Mouse (Mus musculus) activated CD4-positive, CD25-positive, alpha-beta regulatory T cell, adult 4 months (primary cell): ENCODE measurements around the gene Ccp110. TPM values are rescaled to one million over a fixed set of nuclear protein-coding genes. Genes with fewer than 3 reads are reported as not detected.

Experiments
- ATAC-seq: one replicate; pipeline ENCODE4 v1.8.0; 2017
- polyA plus RNA-seq, 2 experiments: library from polyadenylated mRNA; unstranded; fragments of 100-300 nt; shearing (Covaris generic); gene quantifications; one replicate each; pipeline ENCODE4 v1.2.1; 2017

Ccp110 gene
- polyA plus RNA-seq, 2 experiments from 2014 or later = 3.6 to 5.3 TPM

DNA sequence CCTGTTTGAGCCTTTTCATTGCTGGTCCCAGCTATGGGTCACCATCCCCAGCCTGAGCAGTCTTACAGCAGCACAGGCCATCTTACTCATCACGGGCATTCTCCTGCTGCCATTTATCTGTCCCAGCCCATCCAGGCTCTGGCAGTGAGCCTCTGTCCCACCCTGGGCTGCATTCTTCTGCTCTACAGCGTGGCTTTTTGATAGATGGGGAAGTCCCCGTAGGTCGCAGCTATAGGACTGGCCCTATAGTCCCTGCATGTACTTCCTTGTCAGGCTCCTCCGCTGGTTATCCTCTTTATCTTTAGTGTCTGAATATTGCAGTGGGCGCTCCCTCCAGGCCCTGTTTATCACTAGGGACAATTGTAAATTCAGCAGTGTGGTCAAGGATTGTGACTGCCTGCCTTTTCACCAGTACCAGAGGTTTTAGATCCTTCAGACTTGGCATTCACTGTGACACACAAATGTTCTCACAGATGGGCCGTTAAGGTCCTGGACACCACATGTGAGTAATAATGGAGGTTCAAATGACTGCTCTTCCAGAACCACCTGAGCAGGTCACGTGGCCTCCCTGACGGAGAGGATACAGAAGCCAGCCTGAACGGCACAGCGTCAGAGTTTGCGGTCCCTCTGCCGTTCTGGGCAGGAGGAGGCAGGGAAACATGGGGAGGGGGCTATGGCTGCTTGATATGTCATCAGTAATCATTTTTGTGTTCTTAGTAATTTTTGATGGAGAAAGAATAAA is 16.7 kb downstream of the Ccp110 start:
- no peak for ATAC-seq

DNA sequence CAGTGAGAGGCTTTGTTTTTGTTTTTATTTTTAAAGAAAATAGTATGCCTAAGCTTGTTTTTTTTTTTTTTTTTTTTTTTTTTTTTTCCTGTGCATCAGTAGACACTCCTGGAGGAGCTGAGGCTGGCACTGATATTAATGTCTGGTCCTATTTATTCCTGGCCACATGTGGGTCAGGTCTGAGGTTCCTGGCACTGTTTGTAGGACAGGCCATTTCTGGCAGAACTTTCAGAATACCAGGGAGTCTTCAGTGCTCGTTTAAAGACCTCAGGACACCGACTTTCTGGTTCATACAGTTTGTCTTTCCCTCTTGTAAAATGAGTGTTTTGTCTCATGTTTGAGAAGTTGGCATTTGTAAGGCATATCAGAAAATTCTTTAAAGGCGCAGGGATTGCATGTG is 19.4 kb downstream of the Ccp110 start:
- ATAC-seq = no peak

DNA sequence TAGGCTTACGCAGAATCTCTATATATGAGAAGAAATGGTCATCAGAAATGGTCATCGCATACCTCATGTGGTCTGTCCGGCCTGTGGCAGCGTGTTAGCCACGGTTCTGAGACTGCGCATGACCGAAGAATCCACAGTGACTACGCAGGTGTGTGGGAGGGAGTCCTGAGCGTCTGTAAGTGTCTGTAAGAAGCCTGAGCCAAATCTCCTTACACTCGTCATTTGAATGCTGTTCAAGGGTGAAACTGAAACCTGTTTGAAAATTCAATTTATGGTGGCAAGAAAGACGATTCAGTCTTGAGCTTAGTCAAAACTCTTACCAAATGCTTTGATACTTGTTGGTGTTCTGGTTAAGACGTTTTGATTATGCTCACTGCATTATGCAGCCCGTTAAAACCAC is 20.9 kb downstream of the Ccp110 start:
- ATAC-seq = peak; percentile 43

DNA sequence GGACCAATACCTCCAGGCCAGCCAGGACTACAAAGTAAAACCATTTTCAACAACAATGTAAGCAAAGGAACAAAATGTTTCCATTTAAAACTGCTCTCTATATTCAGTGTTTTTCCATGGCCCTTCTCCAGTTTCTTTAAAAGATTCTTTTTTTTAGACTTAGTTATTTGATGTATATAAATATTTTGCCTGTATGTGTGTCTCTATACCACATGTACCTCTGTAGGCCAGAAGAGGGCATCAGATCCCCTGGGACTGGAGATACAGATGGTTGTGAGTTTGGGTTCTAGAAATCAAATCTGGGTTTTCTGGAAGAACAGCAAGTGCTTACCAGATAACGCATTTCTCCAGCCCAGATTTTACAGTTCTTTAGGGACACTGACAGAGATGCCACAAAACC is 26.4 kb downstream of the Ccp110 start:
- no peak for ATAC-seq

DNA sequence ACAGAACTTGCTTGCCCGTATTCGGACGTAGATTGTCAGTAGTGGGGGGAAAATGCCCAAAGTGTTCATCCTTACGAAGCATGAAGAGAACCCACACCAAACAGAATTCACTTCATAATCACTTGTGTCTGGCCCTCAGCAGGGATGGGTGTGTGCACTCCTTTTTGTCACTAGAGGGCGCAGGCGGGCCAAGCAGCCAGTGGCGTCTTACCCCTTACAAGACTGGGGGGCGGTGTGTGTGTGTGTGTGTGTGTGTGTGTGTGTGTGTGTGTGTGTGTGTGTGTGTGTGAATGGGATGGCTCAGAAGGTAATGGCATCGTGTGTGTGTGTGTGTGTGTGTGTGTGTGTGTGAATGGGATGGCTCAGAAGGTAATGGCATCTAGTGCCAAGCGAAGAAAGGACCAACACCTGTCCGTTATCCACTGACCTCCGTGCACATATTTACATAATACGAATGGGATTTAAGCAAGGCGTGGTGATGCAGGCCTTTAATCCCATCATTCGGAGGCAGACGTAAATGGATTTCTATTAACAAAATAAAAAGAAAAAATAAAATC is 27.7 kb downstream of the Ccp110 start, which contains the start of gene Vps35l:
Gene Vps35l (plus strand): TSS at position 252 of the 557 bp plus-strand sequence.
- ATAC-seq = peak; percentile 84

DNA sequence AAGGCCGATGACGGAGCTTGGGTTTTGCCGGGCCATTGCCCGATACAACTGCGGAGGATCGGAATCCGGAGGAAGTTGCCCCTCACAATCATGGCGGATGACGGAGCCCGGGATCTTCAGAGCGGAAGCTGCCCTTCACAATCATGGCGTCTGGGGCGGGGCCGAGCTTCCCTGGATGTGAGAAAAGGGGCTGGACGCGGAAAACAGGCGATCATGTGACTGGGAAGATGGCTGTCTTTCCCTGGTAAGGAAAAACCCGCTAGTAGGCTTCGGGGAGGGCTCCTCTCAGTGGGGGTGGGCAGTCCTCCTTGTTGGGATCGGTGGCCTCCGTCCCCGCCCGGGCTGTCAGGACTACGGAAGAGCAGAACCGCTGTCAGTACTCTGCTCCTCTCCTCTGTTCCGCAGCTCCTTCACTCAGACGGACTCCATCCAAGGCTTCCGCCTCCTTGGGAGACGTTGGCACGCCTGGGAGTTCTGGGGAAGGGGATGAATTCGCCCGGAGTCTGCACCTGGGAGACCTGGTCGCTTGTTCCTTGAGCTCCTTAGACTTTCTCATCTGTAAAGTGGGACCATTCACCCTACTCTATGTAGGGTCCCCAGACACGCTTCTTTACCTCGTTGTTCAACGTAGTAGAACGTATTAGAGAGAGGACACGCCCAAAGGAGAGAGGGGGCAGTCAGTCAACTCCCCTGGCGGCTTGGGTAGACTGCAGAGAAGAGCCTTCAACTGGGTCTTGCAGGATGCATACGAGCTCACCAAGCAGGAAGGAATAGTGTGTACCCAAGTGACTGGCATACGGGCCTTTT is 28.4 kb downstream of the Ccp110 start:
- ATAC-seq = peak; percentile 92

DNA sequence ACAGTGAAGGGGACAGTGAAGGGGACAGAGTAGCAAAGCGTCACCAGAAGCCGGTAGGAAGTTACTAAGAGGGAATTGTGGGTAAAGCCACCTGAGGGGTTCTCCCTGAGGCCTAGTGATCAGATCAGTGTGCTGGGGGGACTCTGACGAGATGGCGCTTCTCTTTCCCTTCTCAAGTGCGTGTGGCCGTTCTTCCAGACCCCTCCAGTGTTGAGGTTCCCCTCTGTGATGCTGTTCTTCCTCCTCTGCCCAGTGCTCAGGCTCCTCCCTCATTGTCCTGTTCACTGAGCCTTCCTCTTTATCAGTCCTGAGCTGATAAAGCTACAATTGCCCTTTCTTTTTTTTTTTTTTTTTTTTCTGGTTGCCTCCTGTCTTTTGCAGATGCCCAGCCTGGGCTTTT is 29.9 kb downstream of the Ccp110 start:
- no peak for ATAC-seq

DNA sequence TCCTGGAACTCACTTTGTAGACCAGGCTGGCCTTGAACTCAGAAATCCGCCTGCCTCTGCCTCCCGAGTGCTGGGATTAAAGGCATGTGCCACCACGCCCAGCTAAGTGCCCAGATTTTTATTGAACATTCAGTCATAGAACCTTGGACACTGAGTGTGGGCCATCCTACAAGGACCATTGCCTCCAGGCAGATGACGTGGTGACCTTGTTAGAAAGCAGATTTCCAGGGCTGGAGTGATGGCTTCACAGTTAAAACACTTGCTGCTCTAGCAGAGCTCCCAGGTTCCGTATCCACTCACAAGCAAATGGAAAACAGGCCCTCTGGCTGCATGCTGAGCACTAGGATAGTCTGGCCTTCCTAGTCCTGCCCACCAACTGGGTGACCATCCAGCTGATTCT is 32.4 kb downstream of the Ccp110 start:
- ATAC-seq = no peak

DNA sequence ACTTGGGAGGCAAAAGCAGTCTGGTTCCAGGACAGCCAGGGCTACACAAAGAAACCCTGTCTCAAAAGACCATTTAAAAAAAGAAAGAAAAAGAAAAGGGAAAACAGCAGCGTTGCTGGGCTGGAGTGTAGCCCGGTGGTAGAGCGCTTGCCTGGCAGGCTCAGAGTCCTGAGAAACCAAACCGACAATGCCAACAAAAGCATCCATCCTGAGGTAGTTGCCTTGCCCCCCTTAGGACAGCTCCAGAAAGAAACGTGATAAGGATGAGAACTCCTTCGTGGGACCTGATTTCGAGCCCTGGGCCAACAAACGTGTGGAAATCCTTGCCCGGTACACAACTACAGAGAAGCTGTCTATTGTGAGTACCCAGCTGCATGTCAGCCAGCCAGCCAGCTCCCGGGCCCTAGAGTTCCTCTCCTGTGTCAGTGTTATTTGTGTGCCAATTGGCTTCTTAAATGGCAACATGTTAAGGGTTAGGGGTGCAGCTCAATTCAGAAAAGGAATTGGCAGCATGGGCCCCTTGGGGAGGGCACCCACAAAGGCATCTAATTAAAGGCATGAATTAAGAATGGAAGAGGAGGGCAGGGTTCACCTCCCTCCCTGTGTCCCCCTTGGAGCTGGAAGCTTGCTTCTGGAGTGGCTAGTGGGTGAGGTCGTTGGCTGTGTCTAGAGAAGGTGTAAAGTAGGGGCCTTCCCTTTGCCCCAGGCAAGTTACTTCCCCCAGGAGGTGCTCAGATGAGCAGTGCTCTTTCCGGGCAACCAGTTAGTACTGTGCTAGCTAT is 35.7 kb downstream of the Ccp110 start:
- no peak for ATAC-seq

DNA sequence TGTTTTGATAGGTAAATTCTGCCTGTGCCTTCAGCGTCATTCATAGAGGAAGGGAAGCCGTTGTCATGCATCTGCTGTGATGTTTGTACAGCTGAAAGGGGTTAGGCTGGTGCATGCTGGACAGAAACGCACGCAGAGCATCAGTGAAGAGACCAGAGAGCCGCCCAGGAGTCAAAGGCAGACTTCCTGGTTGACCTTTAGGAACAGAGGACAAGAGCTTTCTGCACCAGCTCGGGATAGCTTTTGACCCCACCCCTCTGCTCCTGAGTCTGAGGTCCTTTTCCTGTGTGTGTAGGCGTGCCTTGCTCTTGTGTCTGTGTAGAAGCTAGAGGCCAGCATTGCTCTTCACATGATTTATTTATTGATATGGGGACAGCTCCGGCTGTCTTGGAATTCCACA is 37.4 kb downstream of the Ccp110 start:
- ATAC-seq = no peak

DNA sequence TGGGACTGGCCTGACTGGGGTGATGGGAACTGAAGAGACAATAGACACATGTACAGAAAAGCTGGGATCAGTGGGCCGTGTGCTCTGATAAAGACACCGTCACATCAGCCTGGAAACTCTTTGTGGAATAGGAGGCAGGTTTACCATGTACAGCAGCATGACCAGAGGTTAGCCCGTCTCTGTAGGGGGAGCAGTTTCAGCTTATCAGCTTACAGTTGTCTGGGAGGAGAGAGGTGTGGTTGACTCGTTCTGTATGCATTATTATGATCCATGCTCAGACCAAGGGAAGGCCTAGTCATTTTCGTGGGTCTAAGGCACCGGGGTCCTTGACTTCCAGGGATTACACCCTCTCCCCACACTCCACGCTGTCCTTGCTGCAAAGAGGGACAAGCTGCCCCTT is 39.3 kb downstream of the Ccp110 start:
- no peak for ATAC-seq

DNA sequence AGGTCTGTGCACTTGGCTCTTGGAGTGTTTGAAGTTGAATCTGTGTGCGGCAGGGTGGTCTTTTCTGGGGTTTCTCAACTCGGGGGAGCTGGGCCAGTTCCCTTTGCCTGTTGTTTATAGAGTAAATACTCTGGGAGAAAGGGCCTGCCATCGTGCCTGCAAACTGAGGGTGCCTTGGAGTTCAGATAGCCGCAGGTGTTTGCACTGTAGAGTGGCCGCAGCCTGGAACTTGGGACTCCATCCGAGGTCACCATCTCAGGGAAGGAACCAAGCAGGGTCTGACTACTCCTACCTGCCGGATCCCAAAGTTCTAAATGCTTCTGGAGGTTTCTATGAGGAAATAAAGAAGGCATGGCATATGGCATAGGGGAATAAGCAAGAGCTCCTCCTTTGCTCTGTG is 43.4 kb downstream of the Ccp110 start:
- ATAC-seq = no peak

DNA sequence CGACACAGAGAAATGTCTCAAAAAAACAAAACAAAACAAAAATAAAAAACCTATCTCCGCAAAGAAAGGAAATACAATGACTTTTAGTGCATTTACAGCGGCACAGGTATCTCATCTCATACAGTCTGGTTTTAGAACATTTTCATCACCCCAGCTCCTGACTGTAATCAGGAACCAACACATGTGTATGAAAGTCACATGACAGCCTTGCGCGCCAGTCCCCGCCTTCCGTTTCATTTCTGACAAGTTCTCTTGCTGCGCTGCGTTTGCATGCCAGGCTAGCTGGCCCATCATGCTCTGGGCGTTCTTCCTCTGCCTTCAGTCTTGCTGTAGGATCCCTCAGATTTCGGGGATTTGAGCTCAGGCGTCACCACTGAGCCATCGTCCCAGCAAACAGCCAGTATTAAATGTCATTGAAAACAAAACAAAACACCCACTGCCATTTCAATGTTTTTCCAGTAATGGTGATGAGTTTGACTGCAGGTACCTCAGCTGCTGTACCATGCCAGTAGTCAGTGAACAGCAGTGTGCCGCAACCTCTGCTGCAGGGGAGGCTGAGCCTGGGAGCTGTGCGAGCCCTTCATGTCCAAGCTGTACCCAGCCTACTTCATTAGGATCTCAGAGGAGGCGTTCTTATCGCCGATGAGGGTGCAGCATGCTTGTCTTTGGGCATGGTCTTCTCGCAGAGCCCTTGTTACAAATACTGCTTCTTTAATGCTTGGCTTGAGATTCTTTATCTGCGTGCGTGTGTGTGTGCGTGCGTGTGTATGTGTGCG is 44.3 kb downstream of the Ccp110 start:
- ATAC-seq = no peak

DNA sequence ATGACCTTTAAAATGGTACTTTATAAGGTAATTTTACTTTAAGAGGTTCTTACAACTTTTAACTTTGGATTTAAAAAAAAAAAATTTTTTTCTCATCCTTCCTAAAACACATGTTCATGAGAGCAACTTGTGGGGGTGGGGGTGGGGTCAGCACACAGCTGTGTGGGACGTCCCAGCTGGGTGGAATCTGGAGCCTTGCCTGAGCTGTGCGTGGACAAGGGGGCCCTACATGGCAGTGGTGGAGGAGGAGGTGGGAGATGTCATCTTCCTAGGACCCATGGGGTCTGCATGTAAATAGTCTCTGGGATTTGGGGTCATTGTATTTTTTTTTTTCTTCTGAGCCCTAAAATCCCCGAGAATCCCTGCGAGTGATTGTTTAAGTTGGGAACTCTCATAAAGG is 46.0 kb downstream of the Ccp110 start:
- ATAC-seq = no peak

DNA sequence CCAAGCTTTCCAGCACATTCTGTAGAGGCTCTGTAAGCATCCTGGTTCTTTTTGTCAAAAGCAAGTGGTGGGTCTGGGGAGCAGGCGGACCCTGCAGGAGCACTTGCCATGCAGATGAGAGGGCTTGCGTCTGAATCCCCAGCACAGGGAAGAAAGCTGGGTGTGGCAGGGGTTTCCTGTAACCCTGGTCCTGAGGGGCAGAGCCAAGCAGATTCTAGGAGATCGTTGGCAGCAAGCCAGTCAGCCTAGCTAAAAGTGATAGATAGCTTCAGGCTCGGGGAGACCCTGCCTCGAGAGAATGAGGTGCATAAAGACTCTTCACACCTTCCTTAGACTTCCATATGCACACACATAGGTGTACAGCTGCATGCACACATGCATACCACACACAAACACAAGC is 47.0 kb downstream of the Ccp110 start:
- ATAC-seq = no peak

DNA sequence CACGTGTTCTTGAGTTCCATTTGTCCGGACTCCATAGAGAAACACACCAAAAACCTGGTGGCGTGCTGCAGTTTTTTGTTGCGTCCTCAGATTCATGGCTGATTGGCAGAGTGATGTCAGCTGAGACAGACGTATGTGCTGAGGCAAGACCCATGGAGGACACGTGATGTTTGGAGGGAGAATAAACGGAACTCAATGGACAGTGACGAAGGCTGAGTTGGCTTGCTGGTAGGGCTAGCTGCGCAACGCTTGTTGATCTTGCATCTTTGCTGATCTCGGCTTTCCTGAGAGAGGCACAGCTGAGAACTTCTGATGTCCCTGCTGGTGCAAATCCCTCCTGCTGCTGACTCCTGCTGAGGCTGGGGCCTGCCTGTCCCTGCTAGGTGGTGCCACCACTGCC is 51.6 kb downstream of the Ccp110 start:
- no peak for ATAC-seq

DNA sequence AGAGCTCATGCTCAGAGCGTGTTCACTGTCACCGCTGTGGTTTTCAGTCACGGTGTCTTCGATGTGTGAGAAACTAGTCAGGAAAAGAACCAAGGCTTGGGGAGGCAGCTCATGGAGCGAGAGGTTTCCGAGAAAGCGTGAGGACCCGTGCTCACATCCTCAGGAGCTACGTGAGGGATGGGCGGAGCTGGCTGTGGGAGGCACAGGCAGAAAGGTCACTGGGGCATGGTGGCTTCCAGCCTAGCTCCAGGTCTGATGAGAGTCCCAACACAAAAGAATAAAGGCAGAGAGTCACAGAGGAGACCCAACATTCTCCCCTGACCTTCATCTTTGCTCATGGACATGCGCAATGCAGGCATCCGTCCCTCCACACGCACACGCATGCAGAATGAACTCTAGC is 52.4 kb downstream of the Ccp110 start:
- ATAC-seq = no peak

DNA sequence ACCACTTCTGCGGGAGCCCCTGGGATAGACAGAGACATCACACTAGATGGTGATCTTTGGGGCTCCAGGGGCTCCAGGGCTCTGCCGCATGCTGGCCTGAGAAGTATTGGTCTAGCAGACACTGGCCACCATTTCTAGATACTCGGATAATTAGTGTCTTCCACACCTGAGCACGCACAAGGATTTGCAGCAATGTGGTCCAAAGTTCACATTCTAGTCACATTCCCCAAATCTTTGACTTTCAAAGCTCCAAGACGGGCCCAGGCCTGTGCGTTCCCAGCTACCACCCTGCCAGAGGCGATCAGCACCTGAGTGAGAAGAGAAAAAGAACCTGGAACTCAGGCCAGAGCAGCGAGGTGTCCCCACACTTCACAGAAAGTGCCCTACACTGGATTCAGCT is 53.3 kb downstream of the Ccp110 start:
- ATAC-seq = no peak

DNA sequence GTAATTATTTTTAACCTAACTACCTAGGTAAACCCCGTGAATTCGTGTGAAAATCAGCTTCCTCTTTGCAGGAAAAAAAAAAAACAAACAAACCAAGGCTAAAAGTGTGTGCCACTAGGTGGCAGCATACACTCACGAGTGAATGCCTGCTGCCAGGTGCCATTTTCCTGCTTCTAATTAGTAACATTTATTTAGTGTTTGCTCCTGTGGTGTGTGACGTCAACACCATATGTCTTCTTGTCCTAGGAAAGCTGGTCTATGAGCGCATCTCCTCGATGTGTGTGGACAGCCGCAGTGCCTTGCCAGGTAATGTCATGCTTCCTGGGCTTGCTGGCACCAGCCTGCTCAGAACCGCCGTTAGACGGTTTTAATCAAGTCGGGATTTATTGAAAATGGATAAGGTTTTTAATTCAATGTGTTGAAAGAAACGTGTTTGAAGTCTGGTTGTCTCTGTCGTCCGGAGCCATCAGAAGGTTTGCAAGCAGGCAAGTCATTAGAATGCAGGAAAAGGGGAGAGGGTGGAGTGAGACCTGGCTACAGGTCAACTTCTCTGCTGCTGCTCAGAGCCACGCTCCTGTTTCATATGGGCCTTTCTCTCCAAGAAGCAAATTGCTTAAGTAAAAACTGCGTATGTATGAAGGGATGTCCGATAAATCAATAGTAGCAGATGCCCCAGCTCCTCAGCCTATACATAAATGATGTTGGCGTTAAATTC is 53.9 kb downstream of the Ccp110 start:
- ATAC-seq = peak; percentile 28

DNA sequence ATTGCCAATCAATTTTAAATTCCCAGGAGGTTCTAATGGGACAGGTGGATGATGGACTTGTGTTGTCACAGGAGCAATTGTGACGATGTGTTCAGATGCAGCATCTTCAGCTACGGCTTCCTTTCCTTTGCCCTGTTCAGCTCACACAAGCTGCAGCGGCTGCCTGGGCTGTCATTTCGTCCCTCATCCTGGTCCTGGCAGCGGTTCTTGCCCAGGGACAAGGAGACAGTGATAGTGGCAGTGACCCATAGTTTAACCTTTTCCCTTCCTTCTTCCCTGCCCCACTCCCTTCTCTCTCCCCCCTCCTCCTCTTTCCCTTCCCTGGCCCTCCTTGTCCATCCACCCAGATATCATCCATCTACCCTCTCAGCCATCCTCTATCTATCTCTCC is 54.5 kb downstream of the Ccp110 start:
- no peak for ATAC-seq

DNA sequence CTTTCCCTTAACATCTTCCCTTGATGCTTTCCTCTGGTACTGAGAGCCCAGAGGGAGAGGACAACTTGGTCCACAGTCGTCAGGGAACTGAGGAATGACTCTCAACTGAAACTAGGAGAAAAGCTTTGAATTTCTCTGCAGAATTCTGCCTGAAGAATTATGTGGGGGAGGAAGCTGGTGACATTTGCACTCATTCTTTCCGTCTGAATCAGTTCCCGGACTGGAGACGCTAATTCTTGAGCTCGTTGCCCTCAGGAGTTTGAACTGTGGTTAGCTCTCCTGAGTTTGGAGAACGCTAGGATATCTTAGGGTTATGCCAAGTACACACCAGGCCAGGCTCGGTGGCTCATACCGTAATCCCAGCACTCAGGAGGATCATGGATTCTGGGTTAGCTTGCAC is 56.9 kb downstream of the Ccp110 start:
- no peak for ATAC-seq

DNA sequence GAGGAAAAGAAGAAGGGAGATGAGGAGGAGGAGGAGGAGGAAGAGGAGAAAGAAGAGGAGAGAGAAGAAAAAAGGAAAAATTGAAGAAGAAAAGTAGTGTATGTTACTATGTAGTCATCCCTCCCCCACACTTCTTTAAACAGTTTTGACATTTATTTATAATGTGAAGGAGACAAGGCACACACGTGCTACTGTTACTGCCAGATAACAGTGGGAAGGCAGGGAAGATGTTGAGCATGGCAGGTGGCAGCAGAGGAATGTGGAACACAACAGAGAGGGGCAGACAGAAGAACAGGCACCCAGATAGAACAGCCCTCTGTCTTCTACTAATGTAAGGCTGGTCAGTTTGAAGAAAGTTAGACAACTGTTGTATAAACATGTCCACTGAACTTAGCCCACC is 57.3 kb downstream of the Ccp110 start:
- ATAC-seq = no peak
